Mouse (Mus musculus) neutrophil, adult 5-6 weeks (primary cell): ENCODE results near the gene Arfgef2. TPM values are rescaled to one million over a fixed set of nuclear protein-coding genes. Genes with fewer than 3 reads are reported as not detected.

Experiments
- total RNA-seq: library from RNA; stranded (forward); fragments of 200-1000 nt; gene quantifications from 2 replicates; pipeline ENCODE4 v1.2.3, GENCODE M21; 2017

Arfgef2 gene
- total RNA-seq, 1 experiment from 2014 or later, result 33.4 TPM

Other genes with a start within 250 kb of the Arfgef2 start
- gene Prex1, start 91.8 kb upstream of the Arfgef2 start, total RNA-seq, result 111 and 119 TPM in 2 replicates
- 6.1 and 6.8 TPM in 2 replicates for gene Trp53rkb, start 13.1 kb upstream of the Arfgef2 start, total RNA-seq
- gene Cse1l, start 100.5 kb downstream of the Arfgef2 start, total RNA-seq, result 95.3 and 99.6 TPM in 2 replicates
- 64.5 and 67.0 TPM in 2 replicates for gene Stau1, start 190.7 kb downstream of the Arfgef2 start, total RNA-seq
- gene Ddx27, start 209.6 kb downstream of the Arfgef2 start, total RNA-seq, result 49.1 and 51.3 TPM in 2 replicates